Mouse (Mus musculus) spleen, postnatal 14 days (tissue): ENCODE measurements around the gene Ybx2.
A peak's percentile ranks its signal among the peaks of the same experiment; 100 is the strongest.

Experiments used
- DNase-seq, 2 experiments: peaks; one replicate each; pipeline ENCODE4 v3.0.0; 2021 to 2022; ENCODE audit warnings: low spot score in 2 of 2

The Ybx2 gene

DNA sequence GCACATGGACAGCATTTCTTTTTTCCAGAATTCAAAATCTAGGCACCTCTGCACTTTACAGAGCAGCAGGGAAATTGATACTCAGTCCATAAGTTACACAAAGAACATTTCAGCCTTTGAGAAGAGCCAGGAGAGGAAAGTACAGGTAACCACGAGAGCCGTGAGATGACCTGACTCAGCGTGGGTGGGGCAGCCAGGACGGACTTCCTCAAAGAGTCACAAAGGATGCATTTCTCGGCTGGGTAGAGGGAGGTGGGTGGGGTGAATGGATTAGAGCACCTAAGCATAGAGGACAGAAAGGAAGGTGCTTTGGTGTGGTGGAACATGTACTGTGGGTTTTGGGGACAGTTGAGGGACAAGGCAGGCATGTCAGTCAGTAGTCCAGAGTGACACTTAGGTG is 26.2 kb downstream of the Ybx2 start:
- no peak for DNase-seq

DNA sequence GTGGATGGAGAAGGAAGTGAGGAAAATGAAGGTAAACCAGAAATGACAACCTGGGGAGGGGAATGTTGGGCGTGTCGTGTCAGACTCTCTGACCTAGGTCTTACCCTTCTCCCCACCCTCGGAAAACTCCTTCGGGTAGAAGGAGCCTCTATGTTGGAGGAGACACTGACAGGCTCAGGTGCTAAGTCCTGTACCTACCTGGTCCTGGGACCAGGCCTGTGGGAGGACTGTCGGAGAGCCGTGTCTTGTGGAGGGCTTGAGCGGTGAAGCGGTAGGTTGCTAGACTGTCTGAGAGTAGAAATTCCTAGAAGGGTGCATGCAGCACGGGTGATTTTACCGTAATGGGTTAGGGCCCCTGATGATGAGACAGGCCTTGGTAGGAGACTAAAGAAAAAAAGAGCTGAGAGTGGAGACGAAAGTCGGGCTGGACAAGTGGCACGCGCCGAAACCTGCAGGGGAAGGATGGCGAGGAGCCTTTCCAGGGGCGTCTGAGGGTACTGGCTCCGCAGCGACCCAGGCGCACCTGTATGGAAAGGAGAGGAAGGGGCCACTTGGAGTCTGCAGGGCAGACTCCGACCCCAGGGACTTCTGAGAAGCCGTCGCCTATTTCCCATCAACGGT is 29.2 kb downstream of the Ybx2 start, which contains the start of gene Cldn7:
TSS of gene Cldn7 (plus strand) at position 130 of the 621 bp plus-strand sequence.
- no peak for DNase-seq

DNA sequence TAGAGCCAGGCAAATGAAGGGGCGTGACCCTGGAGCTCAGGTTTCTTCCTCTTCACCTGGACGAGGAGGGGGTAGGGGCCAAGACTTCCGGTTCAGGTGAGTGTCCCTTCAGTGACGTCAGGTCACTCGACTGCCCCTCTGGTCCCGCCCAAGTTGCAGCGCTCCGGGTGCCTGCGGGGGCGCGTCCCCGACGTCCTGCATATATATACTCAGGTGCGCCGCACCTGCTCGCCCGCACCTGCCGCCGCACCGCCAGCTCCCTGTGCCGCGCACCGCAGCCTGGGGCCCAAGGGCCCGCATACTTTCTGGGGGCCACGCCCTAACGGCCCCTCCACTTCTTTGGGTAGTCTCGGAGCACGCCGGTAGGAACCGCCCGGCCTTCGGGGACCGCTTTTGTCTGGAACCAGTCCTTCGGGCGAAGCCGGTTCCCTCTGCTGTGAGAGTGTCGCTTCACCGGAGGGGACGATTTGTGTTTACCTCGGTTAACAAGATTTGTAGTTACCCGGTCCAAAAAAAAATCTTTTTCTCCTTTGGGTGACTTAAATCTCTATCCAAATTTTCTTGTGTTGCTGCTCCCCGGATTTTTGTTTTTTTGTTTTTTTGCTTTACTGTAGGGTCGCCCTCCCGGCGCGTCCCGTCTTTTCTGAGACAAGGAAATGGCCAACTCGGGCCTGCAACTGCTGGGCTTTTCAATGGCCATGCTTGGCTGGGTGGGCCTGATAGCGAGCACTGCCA is 29.8 kb downstream of the Ybx2 start:
- no peak for DNase-seq

DNA sequence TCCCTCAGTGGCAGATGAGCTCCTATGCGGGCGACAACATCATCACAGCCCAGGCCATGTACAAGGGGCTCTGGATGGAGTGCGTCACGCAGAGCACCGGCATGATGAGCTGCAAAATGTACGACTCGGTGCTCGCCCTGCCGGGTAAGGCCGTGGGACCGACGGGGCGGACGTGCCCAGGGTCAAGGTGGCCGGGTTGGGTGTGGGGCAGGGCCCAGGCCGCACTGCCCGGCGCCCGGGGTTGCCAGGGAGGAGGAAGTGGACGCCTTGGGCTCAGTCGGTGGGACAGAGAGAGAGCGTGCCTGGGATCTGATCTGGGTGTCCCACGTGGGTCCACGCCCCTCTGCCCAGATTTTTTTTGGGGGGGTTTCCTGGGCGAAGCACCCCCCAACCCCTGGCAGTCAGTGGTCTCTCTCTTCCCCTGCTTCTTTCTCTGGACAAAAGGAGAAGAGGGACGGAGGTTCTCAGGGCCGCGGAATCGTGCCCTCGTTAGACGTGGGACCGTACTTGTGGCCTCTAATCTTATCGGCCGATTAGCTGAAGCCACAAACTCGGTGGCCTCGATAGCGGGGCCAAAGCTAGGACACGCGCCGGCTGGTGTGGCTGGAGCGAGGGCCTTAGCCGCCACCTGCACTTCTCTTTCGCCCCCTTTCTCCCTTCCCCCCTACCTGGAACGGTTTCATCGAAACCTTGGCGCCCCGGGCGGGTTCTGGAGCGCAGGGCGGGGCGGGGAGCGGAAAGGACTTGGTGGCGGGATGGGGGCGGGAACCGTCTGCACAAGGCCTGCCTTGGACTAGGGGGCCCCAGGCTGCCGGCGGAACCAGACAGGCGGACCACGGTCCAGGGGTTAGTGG is 30.6 kb downstream of the Ybx2 start:
- DNase-seq = no peak

DNA sequence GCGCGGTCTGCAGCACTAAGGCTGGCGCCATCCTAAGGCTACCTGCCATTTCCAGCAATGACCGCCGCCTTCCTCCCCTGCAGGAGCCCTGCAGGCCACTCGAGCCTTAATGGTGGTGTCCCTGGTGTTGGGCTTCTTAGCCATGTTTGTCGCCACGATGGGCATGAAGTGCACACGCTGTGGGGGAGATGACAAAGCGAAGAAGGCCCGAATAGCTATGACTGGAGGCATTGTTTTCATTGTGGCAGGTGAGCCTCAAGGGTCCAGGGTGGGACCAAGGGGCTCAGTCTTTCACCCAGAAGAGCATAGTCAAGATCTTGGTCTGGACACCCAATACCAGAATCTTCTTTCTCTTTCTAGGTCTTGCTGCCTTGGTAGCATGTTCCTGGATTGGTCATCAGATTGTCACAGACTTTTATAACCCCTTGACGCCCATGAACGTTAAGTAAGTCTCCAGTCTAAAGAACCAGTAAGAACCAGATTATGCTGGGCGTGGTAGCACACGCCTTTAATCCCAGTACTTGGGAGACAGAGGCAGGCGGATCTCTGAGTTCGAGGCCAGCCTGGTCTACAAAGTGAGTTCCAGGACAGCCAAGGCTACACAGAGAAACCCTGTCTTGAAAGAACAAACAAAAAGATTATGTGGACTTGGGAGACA is 31.4 kb downstream of the Ybx2 start:
- no peak for DNase-seq

DNA sequence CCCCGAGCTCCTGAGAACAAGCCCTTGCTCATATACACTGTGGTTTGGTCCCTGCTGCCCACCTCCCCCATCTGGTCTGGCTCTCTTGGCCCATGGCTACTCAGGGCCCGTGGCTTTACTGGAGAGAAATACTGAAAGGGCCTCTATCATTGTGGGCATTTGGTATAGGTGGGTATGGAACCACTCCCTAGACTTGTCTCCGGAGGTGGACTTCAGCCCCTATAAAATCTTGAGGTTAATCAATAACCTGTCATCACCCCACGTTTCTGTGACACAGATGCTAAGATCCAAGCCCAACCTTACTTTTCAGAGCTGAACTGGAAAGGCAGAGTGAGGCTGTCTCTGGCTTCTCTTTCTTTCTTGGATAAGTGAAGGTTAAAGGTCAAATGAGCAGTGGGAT is 33.2 kb downstream of the Ybx2 start:
- DNase-seq = no peak

DNA sequence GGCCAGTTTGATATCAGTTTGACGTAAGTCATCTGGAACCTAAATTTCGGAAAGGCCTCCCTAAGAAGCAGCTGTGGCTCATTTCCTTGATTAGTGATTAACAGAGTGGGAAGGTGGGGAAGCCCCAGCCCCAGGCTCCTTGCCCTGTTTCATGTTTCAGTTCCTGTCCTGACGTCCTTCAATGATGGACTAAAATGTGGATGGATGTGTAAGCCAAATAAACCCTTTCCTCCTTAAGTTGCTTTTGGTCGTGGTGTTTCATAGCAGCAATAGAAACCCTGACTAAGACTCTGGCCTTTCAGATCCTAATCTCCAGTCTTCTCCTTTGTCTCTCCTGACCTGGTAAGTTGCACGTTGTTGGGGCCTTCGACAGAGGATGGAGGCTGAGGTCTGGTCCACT is 34.6 kb downstream of the Ybx2 start:
- no peak for DNase-seq

DNA sequence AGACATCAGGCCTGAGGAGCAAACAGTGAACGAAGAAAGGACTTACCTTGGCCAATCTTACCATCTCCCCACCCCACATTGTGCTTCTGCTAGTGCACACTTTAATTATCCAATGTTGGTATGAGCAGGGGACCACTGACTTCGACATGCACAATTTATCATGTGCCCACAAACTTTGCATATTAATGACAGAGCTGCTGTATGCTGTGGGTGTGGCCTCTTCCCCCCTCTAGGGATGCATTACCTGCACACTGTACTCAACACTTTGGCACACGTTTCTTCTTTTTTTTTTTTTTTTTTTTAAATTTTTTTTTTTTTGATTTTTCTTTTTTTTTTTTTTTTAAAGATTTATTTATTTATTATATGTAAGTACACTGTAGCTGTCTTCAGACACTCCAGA is 35.2 kb downstream of the Ybx2 start:
- no peak for DNase-seq

DNA sequence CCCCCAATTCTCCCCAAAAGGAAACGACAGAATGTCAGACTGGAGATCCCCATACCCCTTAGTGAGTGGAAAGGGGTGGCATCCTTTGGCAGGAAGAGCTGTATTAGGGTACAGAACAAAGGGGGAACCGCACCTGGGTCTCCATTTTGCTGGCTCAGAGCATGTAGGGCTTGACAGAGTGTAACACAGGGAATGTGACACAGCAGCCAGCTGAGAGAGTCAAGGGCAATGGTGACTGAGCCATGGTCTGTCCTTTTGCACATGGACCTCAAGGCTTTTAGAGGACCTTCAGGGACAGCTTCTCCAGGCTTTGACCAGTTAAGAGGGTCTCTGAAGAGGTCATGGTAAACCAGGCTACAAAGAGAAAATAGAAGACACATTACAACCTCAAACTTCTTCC is 39.3 kb downstream of the Ybx2 start:
- DNase-seq = no peak

DNA sequence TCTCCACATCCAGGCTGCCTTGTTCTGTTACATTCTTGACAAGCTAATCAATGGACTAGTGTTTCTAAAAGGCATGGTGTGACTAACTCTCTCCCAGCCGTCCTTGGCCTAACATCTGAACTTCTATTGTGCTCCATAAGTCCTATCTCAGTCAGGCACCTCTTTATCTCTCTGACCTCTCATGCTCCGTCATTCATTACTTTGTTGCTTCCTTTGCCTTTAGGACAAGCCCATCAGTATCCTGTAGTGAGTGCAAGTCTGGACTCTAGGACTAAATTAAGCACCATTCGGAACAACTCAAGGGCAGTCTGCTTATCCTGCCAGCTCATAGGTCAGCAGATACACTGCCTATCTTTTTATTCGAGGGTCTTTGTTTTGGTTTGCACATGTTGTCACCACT is 40.7 kb downstream of the Ybx2 start:
- no peak for DNase-seq

DNA sequence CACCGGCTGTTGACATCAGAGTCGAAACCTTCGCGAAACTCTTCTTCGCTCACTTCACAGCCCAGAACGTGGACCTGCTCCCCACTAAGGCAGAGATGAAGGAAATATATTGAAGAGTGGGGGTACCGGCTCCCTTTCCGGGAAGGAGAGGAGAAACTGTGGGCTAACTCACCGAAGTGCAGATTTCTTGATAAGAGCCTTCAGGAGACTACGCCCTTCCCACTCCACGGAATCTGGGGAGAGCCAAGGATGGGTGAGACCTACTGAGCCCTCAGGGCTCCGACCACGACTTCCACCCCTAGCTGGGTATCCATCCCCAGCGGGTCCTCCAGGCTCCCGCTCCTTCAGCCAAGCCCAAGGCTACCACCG is 44.2 kb downstream of the Ybx2 start:
- no peak for DNase-seq

DNA sequence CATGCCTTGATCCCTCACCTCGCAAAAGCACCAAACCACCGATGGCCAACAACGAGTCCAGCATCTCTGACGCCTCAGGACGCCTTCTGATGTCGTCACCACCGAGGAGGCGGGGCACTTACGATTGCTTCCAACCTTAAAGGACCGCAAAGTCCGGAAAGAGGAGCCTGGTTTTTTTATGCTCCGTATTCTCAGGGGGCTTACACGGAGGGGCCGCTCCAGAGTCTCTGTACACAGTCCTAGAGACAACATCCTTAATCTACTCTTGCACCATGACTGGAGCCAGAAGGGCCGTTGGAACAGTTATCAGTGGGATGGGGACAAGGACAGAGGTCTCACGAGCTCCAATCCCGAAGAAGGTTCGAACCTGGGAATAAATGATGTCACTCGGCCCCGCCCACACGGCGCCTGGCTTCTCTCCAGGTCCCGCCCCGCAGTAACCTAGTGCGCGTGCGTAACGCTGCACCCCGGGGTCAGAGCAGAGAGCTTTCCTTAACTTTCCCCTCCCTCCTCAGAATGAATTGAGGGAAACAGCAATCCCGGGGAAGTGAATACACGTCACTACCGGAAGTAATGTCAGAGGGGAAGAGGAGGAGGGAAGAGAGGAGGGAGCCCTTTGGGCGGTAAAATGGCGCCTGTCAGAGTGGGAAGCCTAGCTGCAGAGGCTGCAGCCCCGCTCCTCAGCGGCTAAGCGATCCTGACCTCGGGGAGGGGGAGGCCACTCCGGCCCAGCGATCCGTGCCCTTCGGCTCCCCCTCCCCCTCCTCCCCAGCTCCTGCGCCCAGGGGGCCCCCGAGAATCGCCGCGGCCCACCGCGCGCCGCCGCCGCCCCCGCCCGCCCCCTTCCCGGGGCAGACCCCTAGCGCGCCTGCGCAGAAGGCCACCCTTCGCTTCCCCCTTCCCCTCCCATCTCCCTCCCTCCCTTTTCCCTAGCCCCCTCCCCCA is 44.9 kb downstream of the Ybx2 start:
- DNase-seq = peak; percentile 89 to 93

DNA sequence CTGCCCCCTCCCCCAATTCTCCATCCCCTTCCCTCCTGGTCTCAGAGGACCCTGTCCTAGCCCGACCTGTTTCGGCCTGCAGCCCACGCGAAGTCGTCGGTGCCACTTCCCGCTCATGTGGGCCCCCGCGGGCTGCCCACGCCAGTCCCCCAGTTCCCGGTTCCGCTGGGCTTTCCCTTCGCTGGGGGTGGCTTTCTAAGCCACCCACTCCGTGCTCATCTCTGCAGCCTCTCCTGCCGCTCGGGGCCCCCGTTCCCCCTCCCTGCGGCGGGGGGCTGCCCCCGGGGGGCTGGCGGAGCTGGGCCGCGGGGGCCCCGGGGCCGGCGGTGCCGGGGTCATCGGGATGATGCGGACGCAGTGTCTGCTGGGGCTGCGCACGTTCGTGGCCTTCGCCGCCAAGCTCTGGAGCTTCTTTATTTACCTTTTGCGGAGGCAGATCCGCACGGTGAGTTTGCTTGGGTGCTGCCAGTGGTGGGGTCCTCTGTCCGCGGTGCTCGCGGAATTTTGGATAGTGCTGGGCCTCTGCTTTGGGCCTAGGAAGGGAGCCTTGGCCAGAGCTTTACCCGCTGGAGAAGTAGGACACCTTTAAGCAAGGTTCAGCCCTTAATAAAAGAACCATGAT is 45.7 kb downstream of the Ybx2 start, which contains the start of gene Ctdnep1:
TSS of gene Ctdnep1 (plus strand) at position 16 of the 622 bp plus-strand sequence.
- peak in 1 of 2 experiments; percentile 40 for DNase-seq

DNA sequence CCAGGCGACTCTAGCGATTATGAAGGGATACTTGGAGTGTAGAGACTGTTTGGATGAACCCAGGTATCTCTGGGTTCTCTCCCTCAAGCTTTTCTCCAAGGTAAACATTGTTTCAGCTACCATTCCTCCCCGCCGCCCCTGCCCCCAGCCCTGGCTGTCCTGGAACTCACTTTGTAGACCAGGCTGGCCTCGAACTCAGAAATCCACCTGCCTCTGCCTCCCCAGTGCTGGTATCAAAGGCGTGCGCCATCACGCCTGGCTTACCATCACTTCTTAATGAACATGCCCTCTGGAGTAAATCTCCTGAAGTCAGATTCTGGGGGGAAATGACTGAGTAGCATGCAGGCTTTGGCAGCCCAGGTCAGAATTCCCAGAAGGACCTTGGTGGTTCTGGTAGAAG is 46.6 kb downstream of the Ybx2 start, which contains the start of gene Elp5:
TSS of gene Elp5 (minus strand) at position 293 of the 400 bp plus-strand sequence.
- no peak for DNase-seq

DNA sequence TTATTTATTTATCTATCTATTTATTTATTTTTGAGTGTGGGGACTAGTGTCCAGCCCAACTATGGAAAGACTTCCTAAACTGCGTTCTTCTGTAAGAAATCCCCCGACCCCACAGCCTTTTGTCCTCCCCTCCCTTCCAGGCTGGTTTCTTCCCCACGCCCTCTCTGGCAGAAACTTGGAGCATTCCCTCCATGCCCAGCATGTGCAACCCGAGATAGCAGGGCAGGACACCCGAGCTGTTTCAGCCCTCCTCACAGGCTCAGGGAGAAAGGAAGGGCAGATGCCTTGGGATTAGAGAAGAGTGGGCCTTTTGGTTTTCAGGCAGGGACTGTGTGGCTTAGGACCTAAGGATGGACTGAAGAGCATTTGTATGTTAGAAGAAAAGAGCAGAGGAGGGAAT is 47.3 kb downstream of the Ybx2 start:
- no peak for DNase-seq

DNA sequence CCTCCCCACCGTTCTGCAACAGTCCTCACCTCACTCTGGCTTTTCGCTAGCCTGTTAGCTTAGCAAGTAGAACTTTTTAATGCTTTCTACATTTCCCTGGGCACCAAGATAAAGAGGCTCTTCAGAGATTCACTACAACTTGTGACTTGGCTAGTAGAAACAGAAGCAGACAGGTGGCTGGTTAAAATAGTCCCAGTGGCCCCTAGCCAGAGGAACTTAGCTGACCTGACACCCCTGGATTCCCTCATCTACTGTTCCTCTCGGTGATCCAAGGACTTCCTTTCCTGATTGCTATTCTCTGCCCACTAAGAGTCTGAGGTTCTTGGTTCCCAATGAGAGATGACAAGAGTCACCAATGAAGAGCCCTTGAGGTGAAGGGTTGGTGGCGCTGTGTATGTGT is 47.8 kb downstream of the Ybx2 start:
- no peak for DNase-seq

DNA sequence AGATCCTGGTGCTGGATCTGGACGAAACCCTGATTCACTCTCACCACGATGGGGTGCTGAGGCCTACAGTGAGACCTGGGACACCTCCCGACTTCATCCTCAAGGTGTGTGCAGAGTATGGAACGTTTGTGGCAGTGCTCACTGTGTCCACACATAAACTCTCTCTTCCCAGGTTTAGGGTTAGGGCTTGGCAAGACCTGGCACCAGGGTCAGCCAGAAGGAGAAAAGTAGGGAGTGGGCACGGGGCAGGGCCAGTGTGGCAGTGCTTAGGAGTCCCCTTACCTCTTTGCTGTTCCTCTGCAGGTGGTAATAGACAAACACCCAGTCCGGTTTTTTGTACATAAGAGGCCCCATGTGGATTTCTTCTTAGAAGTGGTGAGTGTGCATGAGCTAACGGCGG is 48.8 kb downstream of the Ybx2 start:
- DNase-seq = no peak

DNA sequence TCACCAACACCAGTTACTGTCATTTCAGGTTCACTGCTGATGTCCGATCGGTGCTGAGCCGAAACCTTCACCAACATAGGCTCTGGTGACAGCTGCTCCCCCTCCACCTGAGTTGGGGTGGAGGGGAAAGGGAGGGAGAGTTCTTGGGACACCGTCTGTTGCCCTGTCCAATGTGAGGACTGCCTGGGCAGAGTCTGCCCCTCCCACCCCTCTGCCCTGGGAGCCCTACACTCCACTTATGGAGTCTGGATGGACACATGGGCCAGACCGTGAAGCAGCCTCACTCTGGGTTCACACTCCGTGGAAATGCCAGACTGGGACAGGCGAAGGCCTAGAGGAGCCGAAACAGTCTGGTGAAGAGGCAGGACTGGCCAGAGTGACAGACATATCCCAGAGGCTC is 54.4 kb downstream of the Ybx2 start:
- no peak for DNase-seq
